Mouse (Mus musculus): ENCODE measurements around the gene Wwox. TPM values are rescaled to one million over a fixed set of nuclear protein-coding genes. Genes with fewer than 3 reads are reported as not detected.
A peak's percentile ranks its signal among the peaks of the same experiment; 100 is the strongest.

Gene Wwox
- polyA plus RNA-seq, 1 experiment: 11.6 TPM

DNA sequence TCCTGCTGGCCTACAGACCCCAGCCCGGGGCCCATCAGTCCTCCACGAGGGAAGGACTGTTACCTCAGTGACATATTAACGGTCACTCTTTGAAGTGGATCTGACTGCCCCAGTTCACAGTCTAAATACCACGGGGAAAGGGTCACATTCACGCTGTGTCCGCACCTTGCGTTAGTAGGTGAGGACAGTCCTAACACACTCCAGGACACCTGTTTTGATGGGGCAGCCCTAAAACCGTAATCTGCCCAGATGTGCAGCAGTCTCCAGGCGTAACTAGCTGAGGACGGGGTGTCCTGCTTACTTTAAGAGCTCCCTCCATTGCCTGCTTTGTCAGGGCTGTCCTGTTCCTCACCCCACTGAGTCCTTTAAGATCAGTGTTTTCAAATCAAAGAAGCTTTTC lies 160.1 kb downstream of the Wwox start:
- no peak for DNase-seq (ENCODE audit: low read depth)

DNA sequence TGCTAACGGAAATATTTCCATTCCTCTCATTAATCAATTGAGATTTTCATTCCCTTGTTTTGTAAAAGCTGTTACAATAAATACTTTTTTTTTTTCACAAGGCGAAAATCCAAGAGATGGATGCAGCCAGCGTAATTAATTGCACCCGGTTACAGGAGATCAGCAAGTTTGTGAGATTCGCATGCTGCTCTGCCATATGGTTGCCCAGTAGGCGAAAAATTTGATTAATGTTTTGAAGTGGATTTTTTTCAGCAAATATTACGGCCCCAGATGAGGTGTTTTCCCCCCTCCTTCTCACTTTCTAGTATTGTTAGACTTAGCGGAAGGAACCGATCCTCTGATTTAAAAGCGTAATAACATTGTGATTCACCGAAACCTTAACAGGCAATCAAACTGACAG lies 160.7 kb downstream of the Wwox start:
- no peak for DNase-seq (ENCODE audit: low read depth)

GRCm38 (mm10) chr8:114603046-114603445 lies 163.6 kb downstream of the Wwox start:
- DNase-seq (ENCODE audit: low read depth): no peak

- no peak for DNase-seq (ENCODE audit: low read depth)
Observed at GRCm38 (mm10) chr8:114603561-114603960, 164.1 kb downstream of the Wwox start.

DNA sequence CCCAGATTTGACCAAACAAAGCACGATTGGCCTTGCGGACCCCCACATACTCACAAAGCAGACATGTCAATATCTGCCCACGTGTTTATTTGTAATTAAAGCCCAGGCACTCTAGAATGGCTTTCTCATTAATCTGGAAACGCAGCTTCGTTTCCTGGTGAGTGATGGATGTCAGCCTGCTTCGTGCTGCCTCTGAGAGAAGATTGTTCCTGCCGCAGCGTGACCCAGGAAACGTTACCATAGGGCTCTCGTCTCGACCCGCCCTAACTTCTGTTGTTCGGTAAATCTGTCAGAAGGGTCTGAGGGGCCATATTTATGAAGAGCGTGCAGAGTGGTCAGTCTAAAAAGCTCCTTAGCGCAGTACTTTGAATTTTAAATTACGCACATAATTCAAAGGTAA lies 164.9 kb downstream of the Wwox start:
- DNase-seq (ENCODE audit: low read depth): no peak

DNA sequence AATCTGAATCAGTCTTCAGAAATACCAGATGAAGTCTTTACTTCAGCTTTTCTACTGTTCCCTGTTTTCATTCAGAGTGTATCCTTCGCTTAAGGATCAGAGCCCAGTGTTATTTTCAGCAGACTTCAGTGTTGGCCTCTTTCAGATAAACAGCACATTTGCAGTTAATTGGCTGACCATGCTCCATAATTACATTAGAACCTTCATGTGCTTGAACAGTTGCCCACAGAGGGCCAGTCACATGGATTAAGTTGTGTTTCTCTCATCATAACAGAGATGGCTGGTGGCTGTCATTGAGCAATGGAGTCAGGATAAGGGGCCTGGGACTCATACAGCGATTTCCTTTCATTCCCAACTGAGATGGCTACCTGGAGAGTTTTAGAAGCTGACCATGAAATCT lies 166.2 kb downstream of the Wwox start:
- no peak for DNase-seq (ENCODE audit: low read depth)

- no peak for DNase-seq (ENCODE audit: low read depth)
Observed at GRCm38 (mm10) chr8:114609330-114609729, 169.9 kb downstream of the Wwox start.

DNA sequence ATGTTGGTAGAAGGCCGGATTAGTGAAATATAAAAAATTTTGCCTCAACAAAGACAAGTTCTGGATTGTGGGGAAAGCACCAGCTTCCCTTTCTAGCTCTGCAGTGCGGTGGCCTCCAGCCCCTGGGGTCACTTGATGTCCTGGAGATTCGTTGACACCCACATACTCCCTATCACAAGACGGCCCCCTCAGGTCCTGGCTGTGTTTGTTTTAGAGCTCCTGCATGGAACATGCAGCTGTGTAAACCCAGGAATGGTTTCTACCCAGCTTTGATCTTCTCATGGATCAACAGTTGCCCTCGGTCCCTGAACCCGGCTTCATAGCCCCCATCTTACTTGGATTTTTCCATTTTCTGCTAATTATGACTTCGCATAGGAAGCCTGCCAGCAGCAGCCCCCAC lies 171.6 kb downstream of the Wwox start:
- DNase-seq (ENCODE audit: low read depth): no peak

GRCm38 (mm10) chr8:114612091-114612490 lies 172.6 kb downstream of the Wwox start:
- DNase-seq (ENCODE audit: low read depth): no peak

- no peak for DNase-seq (ENCODE audit: low read depth)
Observed at GRCm38 (mm10) chr8:114615413-114615812, 176.0 kb downstream of the Wwox start.

GRCm38 (mm10) chr8:114615908-114616307 lies 176.5 kb downstream of the Wwox start:
- DNase-seq (ENCODE audit: low read depth): peak; percentile 33

DNA sequence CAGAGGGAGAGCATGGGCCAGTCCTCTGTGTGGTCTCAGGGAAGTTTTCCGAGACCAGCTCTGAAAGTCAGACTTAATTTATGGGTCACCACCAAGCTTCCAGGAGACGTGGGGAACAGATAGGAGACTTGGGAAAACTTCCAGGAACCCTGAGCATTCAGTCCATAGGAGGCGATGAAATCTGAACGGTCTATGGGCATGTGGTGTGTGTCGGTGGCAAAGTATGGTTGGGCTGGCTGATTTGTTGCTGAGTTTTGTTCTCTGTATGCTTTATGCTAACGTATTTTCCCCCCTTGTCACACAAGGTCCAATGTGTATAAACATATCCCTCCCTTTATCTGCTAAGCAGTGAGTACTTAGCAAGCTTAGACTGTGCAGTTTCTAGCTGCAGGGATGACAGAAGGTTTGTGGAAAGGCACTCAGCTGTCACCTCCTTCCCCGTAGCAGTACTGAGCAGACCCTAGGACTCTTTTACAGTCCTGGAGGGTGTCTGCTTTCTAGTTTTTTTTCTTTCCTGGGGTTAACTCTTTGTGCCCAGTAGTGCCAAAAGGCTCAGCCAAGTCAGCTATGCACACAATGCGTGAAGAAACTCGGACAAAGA lies 179.6 kb downstream of the Wwox start:
- no peak for DNase-seq (ENCODE audit: low read depth)

DNA sequence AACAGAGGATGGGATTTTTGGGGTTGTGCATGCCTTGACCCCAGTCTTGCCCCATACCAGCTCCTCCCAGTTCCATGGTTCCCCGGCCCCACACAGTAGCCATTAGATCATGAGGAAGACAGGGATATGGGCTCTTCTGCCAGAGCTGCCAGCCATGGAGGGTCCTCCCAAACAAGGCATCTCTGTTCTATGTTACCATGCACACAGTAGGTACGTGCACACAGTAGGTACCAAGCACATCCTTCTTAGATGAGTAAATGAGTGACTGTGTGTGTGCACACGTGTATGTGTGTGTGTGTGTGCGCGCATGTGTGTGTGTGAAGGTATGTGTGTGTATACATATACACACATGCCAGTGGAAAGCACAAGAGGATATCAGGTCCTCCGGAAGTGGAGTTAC lies 185.9 kb downstream of the Wwox start:
- DNase-seq (ENCODE audit: low read depth): no peak

- DNase-seq (ENCODE audit: low read depth): no peak
Observed at GRCm38 (mm10) chr8:114626897-114627296, 187.4 kb downstream of the Wwox start.

DNA sequence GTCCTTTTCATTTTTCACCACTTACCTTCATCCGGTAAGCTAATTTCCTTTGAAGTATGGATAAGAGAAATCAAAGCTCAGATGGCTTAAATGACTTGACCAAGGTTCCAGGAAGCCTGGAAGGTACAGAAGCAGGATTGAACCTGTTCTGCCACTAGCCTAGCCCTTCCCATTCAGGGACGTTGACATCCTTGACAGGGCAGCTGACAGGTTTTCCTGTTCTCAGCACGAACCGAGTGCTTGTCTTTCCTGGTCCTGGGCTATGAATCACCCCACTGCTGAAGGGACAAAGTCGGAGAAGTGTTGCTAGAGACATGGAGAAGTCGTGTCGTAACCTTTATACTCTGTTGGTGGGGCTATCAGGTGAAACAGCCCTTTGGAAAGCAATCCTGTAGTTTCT lies 190.3 kb downstream of the Wwox start:
- DNase-seq (ENCODE audit: low read depth): no peak

DNA sequence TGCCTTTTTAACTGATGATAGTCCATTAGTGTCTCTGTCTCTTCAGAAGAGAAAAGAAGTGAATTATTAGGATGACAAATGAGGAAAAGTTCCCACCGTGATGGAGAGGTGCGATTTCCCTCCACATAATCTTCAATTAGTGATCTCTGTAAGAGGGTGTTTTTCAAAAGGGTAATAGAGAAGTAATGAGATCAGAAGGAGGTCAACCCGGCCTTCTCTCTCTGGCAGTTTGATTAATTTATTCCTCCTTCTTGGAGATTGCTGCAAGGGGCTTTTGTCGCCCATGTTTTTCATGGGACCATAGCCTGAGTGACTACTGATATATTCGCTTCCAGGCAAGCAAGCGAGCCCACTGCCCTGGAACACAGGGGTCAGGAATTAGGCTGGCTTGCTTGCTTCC lies 191.6 kb downstream of the Wwox start:
- no peak for DNase-seq (ENCODE audit: low read depth)

GRCm38 (mm10) chr8:114634151-114634550 lies 194.7 kb downstream of the Wwox start:
- DNase-seq (ENCODE audit: low read depth): no peak

DNA sequence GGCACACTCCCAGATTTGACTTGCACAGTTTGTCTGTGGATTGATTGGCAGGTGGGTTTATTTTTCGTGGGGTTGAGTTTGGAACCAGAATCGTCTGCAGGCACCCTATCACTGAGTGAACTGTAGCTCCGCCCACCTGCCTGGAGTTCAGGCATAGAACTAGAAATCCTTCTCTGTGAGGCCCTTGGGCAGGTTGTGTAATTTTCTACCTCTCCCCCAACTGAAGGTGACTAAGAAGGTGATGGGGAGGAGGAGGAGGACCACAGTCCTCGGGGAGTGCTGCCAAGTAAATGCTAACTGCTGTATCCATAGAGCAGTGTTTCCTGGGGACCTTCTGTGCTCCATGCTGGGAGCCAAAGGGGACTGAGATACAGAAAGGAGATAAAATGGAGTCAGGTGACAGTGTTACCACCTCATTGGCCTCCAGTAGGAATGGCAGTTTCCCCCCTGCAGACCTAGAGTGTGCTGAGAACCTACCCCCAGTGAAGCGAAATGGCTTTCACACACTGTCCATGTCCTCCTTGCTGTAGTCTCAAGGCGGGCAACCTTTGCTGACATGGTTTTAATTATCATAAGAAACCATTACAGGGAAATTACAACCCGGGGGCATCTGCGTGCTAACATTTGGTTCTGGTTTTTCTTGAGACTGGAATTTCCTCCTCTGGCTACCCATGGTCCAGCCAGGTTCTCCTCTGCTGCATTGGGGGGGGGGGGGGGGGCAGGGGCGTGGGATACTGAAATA lies 195.4 kb downstream of the Wwox start:
- no peak for DNase-seq (ENCODE audit: low read depth)

DNA sequence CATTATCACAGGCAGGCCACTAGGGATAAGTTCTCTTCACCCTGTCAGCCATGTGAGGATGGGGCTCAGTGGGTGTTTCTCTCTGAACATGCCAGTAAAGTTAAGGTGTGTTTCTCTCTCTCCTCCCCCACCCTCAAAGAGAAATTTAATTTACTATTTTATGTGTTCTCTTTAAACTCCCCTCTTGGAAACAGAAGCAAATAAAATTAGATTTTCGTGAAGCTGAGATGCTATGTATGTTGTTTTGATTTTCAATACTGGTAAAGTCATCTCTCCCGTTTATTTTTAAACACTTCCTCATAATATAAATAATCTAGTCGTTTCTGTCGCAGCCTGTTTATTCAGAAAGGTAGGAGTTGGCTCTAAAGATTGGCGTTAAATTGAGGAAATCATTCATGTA lies 196.9 kb downstream of the Wwox start:
- no peak for DNase-seq (ENCODE audit: low read depth)

DNA sequence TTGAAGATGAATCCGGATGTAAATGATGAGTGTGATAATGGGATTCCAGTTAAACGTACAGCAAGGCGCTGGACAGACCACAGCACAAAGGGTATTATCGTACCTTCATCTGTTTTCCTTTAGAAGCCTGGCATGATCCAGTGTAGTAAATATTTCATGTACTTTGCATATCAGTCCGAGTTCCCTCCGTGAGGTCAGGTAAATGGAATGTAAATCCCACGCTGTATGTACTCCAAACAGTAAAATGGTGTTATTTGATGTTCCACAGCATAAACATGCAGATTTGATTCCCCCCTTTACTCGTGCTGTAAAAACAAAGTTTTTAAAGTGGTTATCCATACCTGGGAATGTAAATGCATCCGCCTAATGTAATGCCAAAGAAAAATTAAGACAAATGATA lies 202.4 kb downstream of the Wwox start:
- DNase-seq (ENCODE audit: low read depth): no peak

DNA sequence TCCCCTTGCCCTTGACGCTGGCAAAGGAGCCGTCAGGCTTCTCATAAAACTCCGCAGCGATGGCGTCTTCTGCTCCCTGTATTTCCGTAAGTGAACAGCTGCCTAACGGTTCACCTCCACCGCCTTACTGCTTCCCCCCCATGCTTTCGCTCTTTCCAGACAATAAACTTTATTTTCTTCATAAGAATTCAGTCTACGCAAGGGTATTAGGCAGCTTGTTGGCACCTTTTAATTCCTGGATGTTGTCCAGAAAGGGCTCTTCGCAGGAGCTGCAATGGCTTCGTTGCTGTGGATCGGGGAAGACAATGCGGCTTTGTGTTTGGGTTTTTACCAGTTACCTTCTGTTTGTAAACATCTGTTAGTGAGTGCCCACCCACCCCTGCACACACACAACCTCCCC lies 211.3 kb downstream of the Wwox start:
- no peak for DNase-seq (ENCODE audit: low read depth)

GRCm38 (mm10) chr8:114657789-114658188 lies 218.3 kb downstream of the Wwox start:
- no peak for DNase-seq (ENCODE audit: low read depth)

DNA sequence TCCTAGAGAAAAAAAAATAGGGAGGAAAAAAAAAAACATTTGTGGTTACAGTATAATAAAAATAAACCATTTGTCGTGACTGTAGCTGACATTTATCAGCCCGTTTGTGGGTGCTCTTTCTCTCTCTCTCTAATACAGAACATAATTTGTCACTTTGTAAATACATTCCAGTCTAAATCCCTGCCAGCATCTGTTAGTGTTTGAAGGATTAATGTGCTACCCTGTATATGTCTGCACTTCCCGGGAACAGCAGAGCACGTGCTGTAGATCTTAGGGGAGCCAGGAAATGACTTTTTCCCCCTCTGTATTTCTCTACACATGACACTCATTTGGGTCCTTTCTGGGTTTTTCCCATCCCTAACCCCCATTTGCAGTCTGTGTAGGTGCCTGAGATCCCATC lies 219.0 kb downstream of the Wwox start:
- DNase-seq (ENCODE audit: low read depth): no peak

DNA sequence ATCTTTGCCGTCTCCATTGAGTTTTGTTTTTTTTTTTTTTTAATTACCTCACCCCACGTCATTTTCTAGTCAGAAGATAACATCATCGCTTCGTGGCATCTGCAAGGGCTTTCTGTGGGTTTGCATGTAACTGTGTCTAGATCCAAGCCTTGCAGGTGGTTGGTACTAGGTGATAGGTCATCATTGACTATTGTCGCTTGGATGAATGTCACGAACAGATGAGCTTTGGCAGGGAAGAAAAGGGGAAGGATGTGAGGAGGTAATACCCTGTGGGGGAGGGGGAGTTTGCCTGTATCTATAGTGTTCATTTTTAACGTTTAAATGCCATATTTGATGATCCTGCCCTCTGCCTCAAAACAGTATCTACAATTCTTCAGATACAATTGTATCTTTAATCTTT lies 223.6 kb downstream of the Wwox start:
- no peak for DNase-seq (ENCODE audit: low read depth)

Data from gonadal fat pad, adult 2 months (tissue).